Mouse (Mus musculus): ENCODE data around the gene Nolc1. TPM values are rescaled to one million over a fixed set of nuclear protein-coding genes. Genes with fewer than 3 reads are reported as not detected.

Gene Nolc1
- 102 and 103 TPM in 2 replicates for polyA plus RNA-seq (2014; fragmentation: Nextera tagmentation; extraction: Ambion mirVana)

GRCm38 (mm10) chr19:46075616-46076607 is at the start of gene Nolc1:
Nolc1 (plus strand) TSS chr19:46075863.
- peaks cover 11% of the 10 kb centered on the region; the same call in 1 of the 2 replicates for H3K36me3 ChIP-seq (ENCODE audit: control insufficient read depth, insufficient read depth, low read length)

GRCm38 (mm10) chr19:46026567-46026966 is 49.1 kb upstream of the Nolc1 start:
- H3K4me3 ChIP-seq (ENCODE audit: low read depth, low read length), result no peak overlapping the region
- H3K4me1 ChIP-seq (replicated peaks; ENCODE audit: control insufficient read depth, insufficient read depth, low read length), result no peaks in the 10 kb centered on the region
- no peaks in the 10 kb centered on the region for H3K27me3 ChIP-seq (ENCODE audit: control insufficient read depth, insufficient read depth, low read length)
- no peak overlapping the region for H3K4me2 ChIP-seq (replicated peaks; ENCODE audit: low read depth, low read length)
- no peak overlapping the region for H3K9ac ChIP-seq (ENCODE audit: low read depth, low read length)
- DNase-seq (ENCODE audit: low spot score) (no peak), ATAC-seq (ENCODE audit: low FRiP score) (no peak)
- H3K27ac ChIP-seq (ENCODE audit: low read depth, low read length), result no peak overlapping the region
- WGBS, result 74% methylated on average over 8 of the region's 8 CpGs
- H3K9me3 ChIP-seq (ENCODE audit: control insufficient read depth, low read length), result no peaks in the 10 kb centered on the region
- 0 out of 2 replicates have a peak, but pooled peaks cover under 1% of the 10 kb centered on the region for H3K36me3 ChIP-seq (ENCODE audit: control insufficient read depth, insufficient read depth, low read length)

More at GRCm38 (mm10) chr19:46075616-46076607, at the start of gene Nolc1:
- peak within 1 kb of the TSS; percentile 66 for H3K4me2 ChIP-seq (replicated peaks; ENCODE audit: low read depth, low read length)
- H3K4me1 ChIP-seq (replicated peaks; ENCODE audit: control insufficient read depth, insufficient read depth, low read length), result peaks cover 5% of the 10 kb centered on the region; the same call in 1 of the 2 replicates
- H3K27me3 ChIP-seq (ENCODE audit: control insufficient read depth, insufficient read depth, low read length), result no peaks in the 10 kb centered on the region
- H3K9me3 ChIP-seq (ENCODE audit: control insufficient read depth, low read length), result no peaks in the 10 kb centered on the region
- H3K27ac ChIP-seq (ENCODE audit: low read depth, low read length), result peak within 1 kb of the TSS; percentile 58; the same call in 1 of the 2 replicates
- H3K9ac ChIP-seq (ENCODE audit: low read depth, low read length), result peak within 1 kb of the TSS; percentile 79
- ATAC-seq (ENCODE audit: low FRiP score) (peak; percentile 97), DNase-seq (ENCODE audit: low spot score) (peak; percentile 99)
- WGBS, result under 1% methylated on average over 66 of the region's 66 CpGs
- H3K4me3 ChIP-seq (ENCODE audit: low read depth, low read length), result peak within 1 kb of the TSS; percentile 90

DNA sequence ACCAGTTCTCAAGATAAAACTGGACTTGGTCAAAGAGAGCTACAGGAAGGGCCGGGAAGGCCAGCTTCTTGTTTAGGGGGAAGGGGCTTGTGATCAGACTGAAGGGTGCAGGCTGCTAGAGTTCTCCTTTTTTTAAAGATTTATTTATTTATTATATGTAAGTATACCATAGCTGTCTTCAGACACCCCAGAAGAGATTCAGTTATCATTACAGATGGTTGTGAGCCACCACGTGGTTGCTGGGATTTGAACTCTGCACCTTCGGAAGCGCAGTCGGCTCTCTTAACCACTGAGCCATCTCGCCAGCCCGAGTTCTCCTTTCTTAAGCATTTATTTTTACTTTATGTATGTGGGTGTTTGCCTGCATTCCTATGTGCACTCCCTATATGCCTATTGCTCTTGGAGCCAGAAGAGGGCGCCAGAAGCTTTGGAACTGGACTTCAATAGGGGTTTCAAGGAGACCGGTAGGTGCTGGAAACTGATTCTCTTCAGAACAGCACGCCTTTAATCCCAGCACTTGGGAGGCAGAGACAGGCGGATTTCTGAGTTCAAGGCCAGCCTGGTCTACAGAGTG is 46.8 kb upstream of the Nolc1 start:
- H3K4me1 ChIP-seq (replicated peaks; ENCODE audit: control insufficient read depth, insufficient read depth, low read length), result no peaks in the 10 kb centered on the region
- WGBS, result 73% methylated on average over 11 of the region's 11 CpGs
- H3K27me3 ChIP-seq (ENCODE audit: control insufficient read depth, insufficient read depth, low read length), result no peaks in the 10 kb centered on the region
- H3K9ac ChIP-seq (ENCODE audit: low read depth, low read length), result no peak overlapping the region
- no peak for ATAC-seq (ENCODE audit: low FRiP score)
- no peaks in the 10 kb centered on the region for H3K9me3 ChIP-seq (ENCODE audit: control insufficient read depth, low read length)
- no peak overlapping the region for H3K27ac ChIP-seq (ENCODE audit: low read depth, low read length)
- no peak overlapping the region for H3K4me3 ChIP-seq (ENCODE audit: low read depth, low read length)
- peaks cover 11% of the 10 kb centered on the region for H3K36me3 ChIP-seq (ENCODE audit: control insufficient read depth, insufficient read depth, low read length)
- H3K4me2 ChIP-seq (replicated peaks; ENCODE audit: low read depth, low read length), result no peak overlapping the region
- peak; percentile 28 for DNase-seq (ENCODE audit: low spot score)

- ATAC-seq (ENCODE audit: low FRiP score), result no peak
- no peak overlapping the region for H3K27ac ChIP-seq (ENCODE audit: low read depth, low read length)
- no peaks in the 10 kb centered on the region for H3K4me1 ChIP-seq (replicated peaks; ENCODE audit: control insufficient read depth, insufficient read depth, low read length)
- no peak for DNase-seq (ENCODE audit: low spot score)
- no peak overlapping the region for H3K4me3 ChIP-seq (ENCODE audit: low read depth, low read length)
- WGBS, result 95% methylated on average over 1 of the region's 1 CpGs
- H3K4me2 ChIP-seq (replicated peaks; ENCODE audit: low read depth, low read length), result no peak overlapping the region
- no peak overlapping the region for H3K9ac ChIP-seq (ENCODE audit: low read depth, low read length)
- no peaks in the 10 kb centered on the region for H3K27me3 ChIP-seq (ENCODE audit: control insufficient read depth, insufficient read depth, low read length)
- H3K9me3 ChIP-seq (ENCODE audit: control insufficient read depth, low read length), result no peaks in the 10 kb centered on the region
- peaks cover 18% of the 10 kb centered on the region for H3K36me3 ChIP-seq (ENCODE audit: control insufficient read depth, insufficient read depth, low read length)
Measured at GRCm38 (mm10) chr19:46029652-46030051, 46.0 kb upstream of the Nolc1 start.

DNA sequence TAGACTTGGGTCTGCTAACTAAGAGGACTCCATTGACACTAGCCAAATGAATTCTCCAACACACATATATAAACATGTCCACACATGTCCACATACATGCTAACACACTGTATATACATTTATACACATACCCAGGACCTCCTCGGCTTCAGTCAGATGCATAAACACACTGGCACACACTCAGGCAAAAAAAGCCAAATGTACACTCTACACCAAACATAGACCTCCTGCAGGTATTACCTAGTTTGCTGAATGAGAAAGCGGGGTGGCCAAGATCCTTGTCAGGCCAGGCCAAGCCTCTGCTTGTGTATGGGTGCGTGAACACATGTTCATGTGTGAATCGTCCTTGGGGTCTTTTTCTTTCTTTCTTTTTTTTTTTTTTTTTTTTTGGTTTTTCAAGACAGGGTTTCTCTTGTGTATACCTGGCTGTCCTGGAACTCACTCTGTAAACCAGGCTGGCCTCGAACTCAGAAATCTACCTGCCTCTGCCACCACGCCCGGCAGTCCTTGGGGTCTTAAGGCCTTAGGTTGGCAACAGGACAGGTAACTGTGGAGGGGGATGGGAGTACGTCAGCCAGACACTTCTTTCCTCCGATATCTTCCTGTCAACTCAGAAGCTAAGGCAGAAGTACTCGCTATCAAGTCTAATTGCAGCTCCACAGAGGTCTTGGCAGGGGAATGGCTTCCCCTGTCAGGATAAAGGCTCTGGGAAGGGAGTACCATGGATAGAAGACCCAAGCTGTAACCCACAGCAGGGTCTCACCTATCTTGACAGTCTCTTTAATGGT is 45.3 kb upstream of the Nolc1 start:
- no peaks in the 10 kb centered on the region for H3K9me3 ChIP-seq (ENCODE audit: control insufficient read depth, low read length)
- peaks cover 22% of the 10 kb centered on the region for H3K36me3 ChIP-seq (ENCODE audit: control insufficient read depth, insufficient read depth, low read length)
- no peaks in the 10 kb centered on the region for H3K27me3 ChIP-seq (ENCODE audit: control insufficient read depth, insufficient read depth, low read length)
- no peak for ATAC-seq (ENCODE audit: low FRiP score)
- no peak overlapping the region for H3K27ac ChIP-seq (ENCODE audit: low read depth, low read length)
- no peaks in the 10 kb centered on the region for H3K4me1 ChIP-seq (replicated peaks; ENCODE audit: control insufficient read depth, insufficient read depth, low read length)
- no peak overlapping the region for H3K4me2 ChIP-seq (replicated peaks; ENCODE audit: low read depth, low read length)
- H3K4me3 ChIP-seq (ENCODE audit: low read depth, low read length), result no peak overlapping the region
- no peak for DNase-seq (ENCODE audit: low spot score)
- H3K9ac ChIP-seq (ENCODE audit: low read depth, low read length), result no peak overlapping the region
- 94% methylated on average over 10 of the region's 10 CpGs for WGBS

GRCm38 (mm10) chr19:46031689-46032432 is 43.8 kb upstream of the Nolc1 start:
- H3K4me3 ChIP-seq (ENCODE audit: low read depth, low read length), result no peak overlapping the region
- H3K36me3 ChIP-seq (ENCODE audit: control insufficient read depth, insufficient read depth, low read length), result peaks cover 30% of the 10 kb centered on the region
- no peak overlapping the region for H3K4me2 ChIP-seq (replicated peaks; ENCODE audit: low read depth, low read length)
- DNase-seq (ENCODE audit: low spot score), result no peak
- no peaks in the 10 kb centered on the region; the same call in 1 of the 2 replicates for H3K4me1 ChIP-seq (replicated peaks; ENCODE audit: control insufficient read depth, insufficient read depth, low read length)
- no peak overlapping the region for H3K9ac ChIP-seq (ENCODE audit: low read depth, low read length)
- H3K27ac ChIP-seq (ENCODE audit: low read depth, low read length), result peak overlapping the region; percentile 54; the same call in 1 of the 2 replicates
- 0 out of 2 replicates have a peak, but pooled peaks have one; percentile 45 for ATAC-seq (ENCODE audit: low FRiP score)
- H3K27me3 ChIP-seq (ENCODE audit: control insufficient read depth, insufficient read depth, low read length), result no peaks in the 10 kb centered on the region
- WGBS, result 72% methylated on average over 9 of the region's 9 CpGs
- H3K9me3 ChIP-seq (ENCODE audit: control insufficient read depth, low read length), result no peaks in the 10 kb centered on the region

- ATAC-seq (ENCODE audit: low FRiP score) (no peak), DNase-seq (ENCODE audit: low spot score) (no peak)
- peaks cover 30% of the 10 kb centered on the region for H3K36me3 ChIP-seq (ENCODE audit: control insufficient read depth, insufficient read depth, low read length)
- H3K4me2 ChIP-seq (replicated peaks; ENCODE audit: low read depth, low read length), result no peak overlapping the region
- H3K9me3 ChIP-seq (ENCODE audit: control insufficient read depth, low read length), result no peaks in the 10 kb centered on the region
- no peak overlapping the region for H3K27ac ChIP-seq (ENCODE audit: low read depth, low read length)
- peaks cover 5% of the 10 kb centered on the region for H3K4me1 ChIP-seq (replicated peaks; ENCODE audit: control insufficient read depth, insufficient read depth, low read length)
- H3K27me3 ChIP-seq (ENCODE audit: control insufficient read depth, insufficient read depth, low read length), result no peaks in the 10 kb centered on the region
- no peak overlapping the region for H3K9ac ChIP-seq (ENCODE audit: low read depth, low read length)
- WGBS, result 92% methylated on average over 26 of the region's 26 CpGs
- H3K4me3 ChIP-seq (ENCODE audit: low read depth, low read length), result no peak overlapping the region
Measured at GRCm38 (mm10) chr19:46032731-46033510, 42.7 kb upstream of the Nolc1 start.

Measured in hindbrain, embryonic 11.5 days (tissue).